Mouse (Mus musculus) intestine, embryonic 15.5 days (tissue): ENCODE results near the gene Ftsj1. TPM values are rescaled to one million over a fixed set of nuclear protein-coding genes. Genes with fewer than 3 reads are reported as not detected.

ENCODE experiments used
- ATAC-seq: fragments of 200-750 bp; cut with Nextera tagmentation; 2 replicates; pipeline ENCODE4 v1.8.0; 2017; ENCODE audit warnings: moderate TSS enrichment, moderate library complexity
- H3K27ac ChIP-seq: fragments of 300-500 bp; sonication (generic); 2 replicates; pipeline ENCODE4 v1.5.1; 2015; ENCODE audit warnings: mild to moderate bottlenecking, inconsistent platforms
- H3K27me3 ChIP-seq: fragments of 300-500 bp; sonication (generic); replicated peaks from 2 replicates; pipeline ENCODE4 v1.6.1; 2015; ENCODE audit warnings: inconsistent platforms
- H3K36me3 ChIP-seq: fragments of 300-500 bp; sonication (generic); 2 replicates; pipeline ENCODE4 v1.6.1; 2015; ENCODE audit warnings: inconsistent platforms
- H3K4me1 ChIP-seq: fragments of 300-500 bp; sonication (generic); replicated peaks from 2 replicates; pipeline ENCODE4 v1.6.1; 2015; ENCODE audit warnings: inconsistent platforms
- H3K4me2 ChIP-seq: fragments of 300-500 bp; sonication (generic); replicated peaks from 2 replicates; pipeline ENCODE4 v1.6.1; 2015; ENCODE audit warnings: mild to moderate bottlenecking, inconsistent platforms
- H3K4me3 ChIP-seq: fragments of 300-500 bp; sonication (generic); replicated peaks from 2 replicates; pipeline ENCODE4 v1.5.1; 2015; ENCODE audit warnings: inconsistent platforms
- H3K9ac ChIP-seq: fragments of 300-500 bp; sonication (generic); 2 replicates; pipeline ENCODE4 v1.6.1; 2015; ENCODE audit warnings: inconsistent platforms
- H3K9me3 ChIP-seq: fragments of 300-500 bp; sonication (generic); 2 replicates; pipeline ENCODE4 v1.6.1; 2016; ENCODE audit warnings: inconsistent platforms
- WGBS: fragments of 180-500 bp; shearing (Covaris S2); methylation state at CpG from one replicate; pipeline ENCODE4 v1.1.7; 2015; 5-methylcytosine and 5-hydroxymethylcytosine counted together
- polyA plus RNA-seq: library from polyadenylated mRNA; unstranded; fragments of >200 nt; fragmentation: Nextera tagmentation; extraction: Ambion mirVana; gene quantifications from 2 replicates; pipeline ENCODE4 v1.2.1, GENCODE M21; 2015

Ftsj1 gene
- polyA plus RNA-seq, 1 experiment from 2014 or later: 33.0 TPM

DNA sequence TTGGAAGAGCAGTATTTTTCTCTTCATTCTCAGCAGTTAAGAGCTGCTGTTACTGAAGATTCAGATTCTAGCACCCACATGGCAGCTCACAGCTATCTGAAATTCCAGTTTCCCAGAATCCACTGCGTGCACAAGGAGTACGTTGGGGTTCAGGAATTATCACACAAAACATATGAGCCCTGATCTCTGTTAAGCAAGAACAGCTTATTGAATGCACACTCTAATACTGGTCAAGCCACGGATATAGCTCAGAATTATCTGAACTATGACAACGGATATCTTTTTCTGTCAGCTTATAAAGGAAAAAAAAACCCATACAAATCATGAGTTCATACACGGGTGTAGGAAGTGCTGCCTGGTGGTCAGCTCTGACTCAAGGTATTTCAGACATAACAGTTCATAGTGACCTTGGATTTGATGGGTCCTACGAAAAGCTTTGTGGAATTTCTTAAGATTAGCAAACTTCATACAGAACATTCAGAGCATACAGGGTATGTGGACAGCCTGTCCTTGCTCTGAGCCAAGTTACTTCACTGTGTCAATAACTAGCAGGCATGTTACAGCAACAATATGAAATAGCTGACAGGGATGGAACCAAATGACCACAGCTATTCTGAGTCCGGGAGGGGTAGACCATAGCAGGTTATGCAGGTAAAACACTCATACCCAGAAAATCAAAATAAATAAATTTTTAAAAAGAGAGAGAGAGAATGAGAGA is 40.6 kb downstream of the Ftsj1 start:
- 79% methylated on average over 7 of the region's 7 CpGs for WGBS

GRCm38 (mm10) chrX:8209720-8210119 is 42.5 kb downstream of the Ftsj1 start:
- Histone ChIP-seq H3K9me3 (no peaks in the 10 kb centered on the region), H3K27ac (no peak overlapping the region), H3K36me3 (no peaks in the 10 kb centered on the region), H3K4me2 (no peak overlapping the region), H3K9ac (no peak overlapping the region), H3K4me3 (no peak overlapping the region), H3K27me3 (no peaks in the 10 kb centered on the region), H3K4me1 (no peaks in the 10 kb centered on the region)
- WGBS: 62% methylated on average over 2 of the region's 2 CpGs
- ATAC-seq: no peak

More for the DNA sequence above, 40.6 kb downstream of the Ftsj1 start:
- H3K9ac ChIP-seq: no peak overlapping the region
- no peaks in the 10 kb centered on the region for H3K4me1 ChIP-seq
- no peaks in the 10 kb centered on the region for H3K36me3 ChIP-seq
- ATAC-seq: no peak
- no peaks in the 10 kb centered on the region for H3K9me3 ChIP-seq
- H3K4me2 ChIP-seq: no peak overlapping the region
- H3K27ac ChIP-seq: no peak overlapping the region
- no peak overlapping the region for H3K4me3 ChIP-seq
- no peaks in the 10 kb centered on the region for H3K27me3 ChIP-seq

DNA sequence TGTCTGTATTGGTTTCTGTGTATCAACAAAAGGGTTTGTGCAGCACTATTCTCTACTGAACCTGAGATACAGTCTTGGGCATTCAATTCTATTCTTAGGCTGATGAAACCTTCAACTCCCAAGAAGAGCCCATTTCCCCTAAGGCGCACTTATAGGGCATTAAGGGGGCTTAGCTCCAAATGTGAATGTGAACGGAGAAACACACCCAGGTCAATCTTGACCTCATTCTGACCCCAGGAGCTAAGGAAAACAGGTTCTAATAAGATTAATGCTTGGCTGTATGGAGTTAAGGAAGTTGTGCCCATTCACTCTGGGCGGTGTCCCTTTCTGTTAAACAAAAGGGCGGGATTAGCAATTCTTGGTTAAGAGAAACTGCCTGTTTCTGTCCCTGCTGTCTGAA is 45.0 kb downstream of the Ftsj1 start:
- no peak overlapping the region for H3K27ac ChIP-seq
- no peaks in the 10 kb centered on the region for H3K36me3 ChIP-seq
- 32% methylated on average over 4 of the region's 4 CpGs for WGBS
- H3K9me3 ChIP-seq: no peaks in the 10 kb centered on the region
- no peak for ATAC-seq
- no peaks in the 10 kb centered on the region for H3K4me1 ChIP-seq
- H3K9ac ChIP-seq: no peak overlapping the region
- no peaks in the 10 kb centered on the region for H3K27me3 ChIP-seq
- no peak overlapping the region for H3K4me3 ChIP-seq
- no peak overlapping the region for H3K4me2 ChIP-seq

DNA sequence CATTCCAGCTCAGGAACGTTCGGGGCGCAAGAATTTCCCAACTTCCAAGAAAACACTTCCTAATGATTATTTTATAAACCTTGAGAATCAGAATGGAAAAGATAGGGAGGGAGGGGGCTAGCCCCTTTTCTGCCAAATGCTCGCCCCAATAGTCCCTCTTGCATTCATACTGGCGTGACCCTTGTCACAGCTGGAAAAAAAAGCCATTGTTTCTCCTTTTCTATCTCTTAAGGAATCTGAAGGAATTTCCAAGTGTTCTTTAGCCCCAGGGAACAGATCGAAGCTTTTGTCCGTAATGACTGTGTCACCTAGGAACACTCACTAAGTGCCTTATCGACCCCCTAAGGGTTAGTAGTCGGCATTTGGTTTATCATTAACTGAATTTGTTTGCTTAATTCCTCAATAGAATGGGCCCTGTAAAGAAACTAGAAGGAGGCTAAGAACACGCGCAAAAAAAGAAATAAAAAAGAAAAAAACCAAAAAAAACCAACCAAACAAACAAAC is 45.5 kb downstream of the Ftsj1 start:
- Histone ChIP-seq H3K4me2 (peak overlapping the region; percentile 65), H3K4me3 (peak overlapping the region; percentile 49), H3K4me1 (no peaks in the 10 kb centered on the region), H3K27ac (no peak overlapping the region), H3K9me3 (no peaks in the 10 kb centered on the region), H3K27me3 (no peaks in the 10 kb centered on the region), H3K36me3 (no peaks in the 10 kb centered on the region), H3K9ac (no peak overlapping the region; the same call in 1 of the 2 replicates)
- peak; percentile 55 for ATAC-seq
- WGBS: 18% methylated on average over 11 of the region's 11 CpGs

- Histone ChIP-seq H3K9ac (peak within 1 kb of the TSS; percentile 58), H3K36me3 (no peaks in the 10 kb centered on the region), H3K27me3 (no peaks in the 10 kb centered on the region), H3K9me3 (no peaks in the 10 kb centered on the region), H3K27ac (no peak within 1 kb of the TSS), H3K4me3 (peak within 1 kb of the TSS; percentile 49), H3K4me2 (peak within 1 kb of the TSS; percentile 65), H3K4me1 (no peaks in the 10 kb centered on the region)
- ATAC-seq: peak; percentile 96
- 8% methylated on average over 46 of the region's 46 CpGs for WGBS
Measured at GRCm38 (mm10) chrX:8206015-8206693, 46.1 kb downstream of the Ftsj1 start, which contains the start of gene Porcn. Porcn (minus strand) TSS chrX:8206525.

DNA sequence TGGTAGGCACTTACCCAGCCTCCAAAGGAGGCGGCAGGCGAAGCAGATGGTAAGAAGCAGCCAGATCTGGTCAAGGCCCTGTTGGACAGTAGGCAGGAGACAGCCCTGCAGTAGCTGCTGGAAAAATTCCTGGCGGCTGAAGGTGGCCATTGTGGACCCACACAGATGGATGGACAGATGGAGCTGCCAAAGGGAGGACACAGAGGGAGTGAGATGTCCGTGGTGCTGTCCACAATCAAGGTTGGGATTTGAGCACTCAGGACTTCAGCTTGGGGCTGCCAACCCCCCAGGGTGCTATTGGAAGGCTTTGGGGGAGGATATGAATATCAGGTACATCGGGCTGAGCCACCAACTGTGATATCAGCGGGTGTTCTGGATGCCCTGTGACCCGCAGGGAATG is 46.7 kb downstream of the Ftsj1 start:
- Histone ChIP-seq H3K9ac (peak overlapping the region; percentile 58; the same call in 1 of the 2 replicates), H3K27me3 (no peaks in the 10 kb centered on the region), H3K4me1 (no peaks in the 10 kb centered on the region)

DNA sequence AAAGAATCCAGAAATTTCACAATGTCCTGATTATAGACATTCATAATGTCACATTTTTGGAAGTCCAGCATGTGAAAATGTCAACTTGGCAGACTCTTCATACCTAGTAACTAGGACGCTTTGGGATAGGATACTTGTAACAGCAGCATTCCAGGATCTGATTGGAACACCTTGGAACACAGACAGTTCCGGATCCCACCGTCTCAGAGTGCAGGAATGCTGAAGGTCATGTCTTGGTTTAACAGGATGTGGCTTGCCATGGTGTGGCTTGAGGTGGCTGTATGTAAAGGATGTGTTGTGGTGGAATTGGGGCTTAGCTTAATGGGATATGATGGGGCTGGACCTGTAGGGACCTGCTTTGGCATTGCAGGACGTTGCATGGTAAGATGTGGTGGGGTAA is 47.1 kb downstream of the Ftsj1 start:
- WGBS: 70% methylated on average over 4 of the region's 4 CpGs
- no peak for ATAC-seq
- H3K4me1 ChIP-seq: no peaks in the 10 kb centered on the region
- no peak overlapping the region for H3K9ac ChIP-seq
- no peak overlapping the region for H3K4me3 ChIP-seq
- no peaks in the 10 kb centered on the region for H3K27me3 ChIP-seq
- no peaks in the 10 kb centered on the region for H3K36me3 ChIP-seq
- H3K27ac ChIP-seq: no peak overlapping the region
- H3K9me3 ChIP-seq: no peaks in the 10 kb centered on the region
- no peak overlapping the region for H3K4me2 ChIP-seq

More for the DNA sequence above, 46.7 kb downstream of the Ftsj1 start:
- Histone ChIP-seq H3K4me3 (peak overlapping the region; percentile 49), H3K9me3 (no peaks in the 10 kb centered on the region), H3K36me3 (no peaks in the 10 kb centered on the region), H3K27ac (no peak overlapping the region), H3K4me2 (peak overlapping the region; percentile 65)
- 43% methylated on average over 7 of the region's 7 CpGs for WGBS
- 0 out of 2 replicates have a peak, but pooled peaks have one; percentile 2 for ATAC-seq

- no peak for ATAC-seq
- Histone ChIP-seq H3K9me3 (no peaks in the 10 kb centered on the region), H3K4me2 (no peak overlapping the region), H3K27ac (no peak overlapping the region), H3K9ac (no peak overlapping the region), H3K27me3 (no peaks in the 10 kb centered on the region), H3K4me1 (no peaks in the 10 kb centered on the region), H3K4me3 (no peak overlapping the region), H3K36me3 (no peaks in the 10 kb centered on the region)
- 83% methylated on average over 10 of the region's 10 CpGs for WGBS
Measured at GRCm38 (mm10) chrX:8204076-8204475, 48.1 kb downstream of the Ftsj1 start.

- H3K4me2 ChIP-seq: no peak overlapping the region
- no peaks in the 10 kb centered on the region for H3K9me3 ChIP-seq
- no peak overlapping the region for H3K27ac ChIP-seq
- H3K4me3 ChIP-seq: no peak overlapping the region
- H3K9ac ChIP-seq: no peak overlapping the region
- no peaks in the 10 kb centered on the region for H3K36me3 ChIP-seq
- ATAC-seq: no peak
- H3K27me3 ChIP-seq: no peaks in the 10 kb centered on the region
- 88% methylated on average over 14 of the region's 14 CpGs for WGBS
- H3K4me1 ChIP-seq: no peaks in the 10 kb centered on the region
Measured at GRCm38 (mm10) chrX:8203105-8203504, 49.1 kb downstream of the Ftsj1 start.

DNA sequence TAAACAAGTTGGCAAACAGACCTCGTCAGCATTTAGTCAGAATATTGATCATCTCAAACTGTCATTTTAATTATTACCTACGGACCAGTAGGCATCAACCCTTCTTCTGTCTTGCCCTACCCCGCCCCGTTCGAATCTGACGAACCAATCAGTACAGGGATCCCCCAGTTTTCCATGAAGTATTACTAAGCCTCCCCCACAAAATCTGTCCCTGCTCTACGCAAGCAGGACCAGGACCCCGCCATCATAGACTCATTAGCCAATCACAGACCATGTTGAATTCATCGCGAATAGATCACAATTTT is 58.8 kb downstream of the Ftsj1 start, which contains the start of gene Ebp:
Ebp (minus strand) TSS at position 94 of the 305 bp plus-strand sequence.
- no peaks in the 10 kb centered on the region for H3K27me3 ChIP-seq
- peak within 1 kb of the TSS; percentile 62 for H3K9ac ChIP-seq
- H3K4me2 ChIP-seq: peak within 1 kb of the TSS; percentile 61
- ATAC-seq: peak; percentile 22; the same call in 1 of the 2 replicates
- no peaks in the 10 kb centered on the region for H3K4me1 ChIP-seq
- H3K9me3 ChIP-seq: no peaks in the 10 kb centered on the region
- WGBS: 22% methylated on average over 10 of the region's 10 CpGs
- H3K36me3 ChIP-seq: no peaks in the 10 kb centered on the region
- peak within 1 kb of the TSS; percentile 58 for H3K27ac ChIP-seq
- peak within 1 kb of the TSS; percentile 56 for H3K4me3 ChIP-seq

DNA sequence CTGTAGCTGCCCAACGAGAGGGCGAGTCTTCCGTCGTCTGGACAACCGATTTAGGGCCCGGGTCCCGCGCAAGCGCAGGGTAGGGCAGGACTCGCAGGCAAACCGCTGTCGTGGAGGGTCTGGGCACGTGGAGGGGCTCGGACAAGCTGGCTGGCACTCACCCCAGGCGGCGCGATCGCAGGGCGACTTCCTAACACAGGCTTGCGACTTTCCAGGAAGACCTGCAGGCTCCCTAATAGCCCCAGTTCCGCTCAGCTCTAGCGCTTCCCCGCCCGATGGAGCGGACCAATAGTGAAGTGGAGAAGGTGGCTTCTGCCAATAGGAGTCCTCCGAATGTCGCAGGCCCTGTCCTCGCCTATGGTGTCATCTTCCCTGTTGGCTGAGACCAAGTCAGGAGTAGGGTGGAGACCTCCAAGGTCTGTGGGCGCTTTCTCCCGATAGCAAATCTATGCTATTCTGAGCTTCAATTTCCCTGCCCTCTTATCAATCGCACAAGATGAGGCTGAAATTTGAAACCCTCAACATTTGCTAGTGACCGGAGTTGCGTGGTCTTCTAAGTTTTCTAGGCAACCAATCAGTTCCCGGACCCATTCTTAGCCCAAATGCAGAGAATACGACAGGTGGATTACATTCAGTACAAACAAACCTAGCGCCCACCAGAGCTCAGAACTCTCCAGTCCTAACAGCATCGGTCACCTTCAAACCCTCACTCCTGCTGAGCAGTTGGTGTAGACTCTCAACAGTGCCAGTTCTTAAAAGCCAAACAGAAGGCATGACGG is 59.4 kb downstream of the Ftsj1 start:
- Histone ChIP-seq H3K27me3 (no peaks in the 10 kb centered on the region), H3K9me3 (no peaks in the 10 kb centered on the region), H3K4me3 (peak overlapping the region; percentile 56), H3K9ac (peak overlapping the region; percentile 62), H3K4me1 (no peaks in the 10 kb centered on the region), H3K27ac (peak overlapping the region; percentile 58), H3K4me2 (peak overlapping the region; percentile 61), H3K36me3 (no peaks in the 10 kb centered on the region)
- 20% methylated on average over 38 of the region's 38 CpGs for WGBS
- ATAC-seq: peak; percentile 98

GRCm38 (mm10) chrX:8192126-8192639 is 60.0 kb downstream of the Ftsj1 start:
- peak; percentile 65 for ATAC-seq
- Histone ChIP-seq H3K36me3 (no peaks in the 10 kb centered on the region), H3K27ac (peak overlapping the region; percentile 58), H3K9me3 (no peaks in the 10 kb centered on the region), H3K9ac (peak overlapping the region; percentile 62), H3K4me2 (peak overlapping the region; percentile 61), H3K4me1 (no peaks in the 10 kb centered on the region), H3K4me3 (peak overlapping the region; percentile 56), H3K27me3 (no peaks in the 10 kb centered on the region)
- 16% methylated on average over 13 of the region's 13 CpGs for WGBS
